Mouse (Mus musculus) gastrocnemius, postnatal 25 days (tissue): Measurements from ENCODE around the gene Gpld1. TPM values are rescaled to one million over a fixed set of nuclear protein-coding genes. Genes with fewer than 3 reads are reported as not detected.
A peak's percentile ranks its signal among the peaks of the same experiment; 100 is the strongest.
"Not testable (repeated sequence)": the region's sequence is repeated elsewhere in the genome, so short reads cannot be mapped to it uniquely, and the experiment has no call there.

ENCODE experiments used
- DNase-seq: peaks from one replicate; pipeline ENCODE4 v3.0.0; 2022
- total RNA-seq, 2 experiments: library from RNA; stranded (reverse); gene quantifications; 1 replicate in 1 of 2; 2 replicates in 1 of 2; pipeline ENCODE4 v1.2.3; 2021

Gpld1 gene
- total RNA-seq, 2 experiments from 2014 or later = 0.40 to 0.43 TPM

- no peak for DNase-seq
These were observed 5.9 kb downstream of the Gpld1 start for GRCm38 (mm10) chr13:24948870-24949269.

- DNase-seq = no peak
These were observed 9.7 kb downstream of the Gpld1 start for GRCm38 (mm10) chr13:24952659-24953058.

GRCm38 (mm10) chr13:24955091-24955490 is 12.1 kb downstream of the Gpld1 start:
- no peak for DNase-seq

- no peak for DNase-seq
These were observed 12.5 kb downstream of the Gpld1 start for GRCm38 (mm10) chr13:24955500-24955899.

GRCm38 (mm10) chr13:24958671-24959070 is 15.7 kb downstream of the Gpld1 start:
- no peak for DNase-seq

GRCm38 (mm10) chr13:24960084-24960483 is 17.1 kb downstream of the Gpld1 start:
- DNase-seq = no peak

GRCm38 (mm10) chr13:24962119-24962518 is 19.2 kb downstream of the Gpld1 start:
- DNase-seq = no peak

- DNase-seq = no peak
These were observed 22.3 kb downstream of the Gpld1 start for GRCm38 (mm10) chr13:24965130-24965845.

- no peak for DNase-seq
These were observed 22.9 kb downstream of the Gpld1 start for GRCm38 (mm10) chr13:24965846-24966201.

- DNase-seq = not testable (repeated sequence)
These were observed 28.8 kb downstream of the Gpld1 start for GRCm38 (mm10) chr13:24971776-24972175.

GRCm38 (mm10) chr13:24976384-24976783 is 33.4 kb downstream of the Gpld1 start:
- no peak for DNase-seq

- no peak for DNase-seq
These were observed 34.9 kb downstream of the Gpld1 start for GRCm38 (mm10) chr13:24977820-24978342.

GRCm38 (mm10) chr13:24981031-24981430 is 38.1 kb downstream of the Gpld1 start:
- DNase-seq = no peak

GRCm38 (mm10) chr13:24985435-24985834 is 42.5 kb downstream of the Gpld1 start:
- no peak for DNase-seq

- DNase-seq = peak; percentile 19
These were observed 45.4 kb downstream of the Gpld1 start for GRCm38 (mm10) chr13:24988391-24988790.

GRCm38 (mm10) chr13:24989006-24989405 is 46.1 kb downstream of the Gpld1 start:
- DNase-seq = no peak

GRCm38 (mm10) chr13:24993160-24993559 is 50.2 kb downstream of the Gpld1 start:
- DNase-seq = no peak

- no peak for DNase-seq
These were observed 56.6 kb downstream of the Gpld1 start for GRCm38 (mm10) chr13:24999538-24999937.

- DNase-seq = no peak
These were observed 60.0 kb downstream of the Gpld1 start for GRCm38 (mm10) chr13:25002965-25003364.

- no peak for DNase-seq
These were observed 64.2 kb downstream of the Gpld1 start for GRCm38 (mm10) chr13:25007115-25007514.

- DNase-seq = peak; percentile 3
These were observed 75.4 kb downstream of the Gpld1 start for GRCm38 (mm10) chr13:25018316-25018715.

GRCm38 (mm10) chr13:25019793-25020539 is 77.0 kb downstream of the Gpld1 start, which contains the start of gene Mrs2:
Mrs2 (minus strand) TSS chr13:25020379.
- DNase-seq = peak; percentile 90

GRCm38 (mm10) chr13:25020540-25020892 is 77.6 kb downstream of the Gpld1 start:
- no peak for DNase-seq
